Mouse (Mus musculus) hindbrain, embryonic 15.5 days (tissue): ENCODE results near the gene Prn. TPM values are rescaled to one million over a fixed set of nuclear protein-coding genes. Genes with fewer than 3 reads are reported as not detected.
A peak's percentile ranks its signal among the peaks of the same experiment; 100 is the strongest.

Experiments used
- ATAC-seq: fragments of 200-750 bp; cut with Nextera tagmentation; 2 replicates; pipeline ENCODE4 v1.8.0; 2017; ENCODE audit warnings: low read depth, moderate number of reproducible peaks, moderate TSS enrichment; ENCODE audit not compliant: low FRiP score
- H3K27ac ChIP-seq: fragments of 300-500 bp; sonication (generic); replicated peaks from 2 replicates; pipeline ENCODE4 v1.5.1; 2015; ENCODE audit warnings: mild to moderate bottlenecking, inconsistent platforms
- H3K27me3 ChIP-seq: fragments of 300-500 bp; sonication (generic); 2 replicates; pipeline ENCODE4 v1.6.1; 2015; ENCODE audit warnings: control low read depth, inconsistent platforms
- H3K36me3 ChIP-seq: fragments of 300-500 bp; sonication (generic); 2 replicates; pipeline ENCODE4 v1.6.1; 2015; ENCODE audit warnings: control low read depth, inconsistent platforms
- H3K4me1 ChIP-seq: fragments of 300-500 bp; sonication (generic); replicated peaks from 2 replicates; pipeline ENCODE4 v1.6.1; 2015; ENCODE audit warnings: control low read depth, inconsistent platforms
- H3K4me2 ChIP-seq: fragments of 300-500 bp; sonication (generic); 2 replicates; pipeline ENCODE4 v1.6.1; 2015; ENCODE audit warnings: moderate library complexity, mild to moderate bottlenecking, inconsistent platforms
- H3K4me3 ChIP-seq: fragments of 300-500 bp; sonication (generic); 2 replicates; pipeline ENCODE4 v1.5.1; 2015; ENCODE audit warnings: mild to moderate bottlenecking, inconsistent platforms
- H3K9ac ChIP-seq: fragments of 300-500 bp; sonication (generic); 2 replicates; pipeline ENCODE4 v1.6.1; 2015; ENCODE audit warnings: inconsistent platforms
- H3K9me3 ChIP-seq: fragments of 300-500 bp; sonication (generic); 2 replicates; pipeline ENCODE4 v1.6.1; 2016; ENCODE audit warnings: control low read depth, inconsistent platforms
- WGBS: fragments of 180-500 bp; shearing (Covaris S2); methylation state at CpG from one replicate; pipeline ENCODE4 v1.1.7; 2015; 5-methylcytosine and 5-hydroxymethylcytosine counted together
- polyA plus RNA-seq: library from polyadenylated mRNA; unstranded; fragments of >200 nt; fragmentation: Nextera tagmentation; extraction: Ambion mirVana; gene quantifications from 2 replicates; pipeline ENCODE4 v1.2.1, GENCODE M21; 2015

Prn gene
- polyA plus RNA-seq, 1 experiment from 2014 or later = not detected

GRCm38 (mm10) chr2:131908906-131909305 lies 851 bp upstream of the Prn start:
- Histone ChIP-seq H3K36me3 (no peaks in the 10 kb centered on the region), H3K4me3 (no peak overlapping the region), H3K4me1 (peaks cover 31% of the 10 kb centered on the region), H3K4me2 (peak overlapping the region; percentile 63; the same call in 1 of the 2 replicates), H3K9ac (no peak overlapping the region), H3K9me3 (no peaks in the 10 kb centered on the region), H3K27ac (no peak overlapping the region), H3K27me3 (no peaks in the 10 kb centered on the region)
- ATAC-seq = no peak
- 76% methylated on average over 1 of the region's 1 CpGs for WGBS

DNA sequence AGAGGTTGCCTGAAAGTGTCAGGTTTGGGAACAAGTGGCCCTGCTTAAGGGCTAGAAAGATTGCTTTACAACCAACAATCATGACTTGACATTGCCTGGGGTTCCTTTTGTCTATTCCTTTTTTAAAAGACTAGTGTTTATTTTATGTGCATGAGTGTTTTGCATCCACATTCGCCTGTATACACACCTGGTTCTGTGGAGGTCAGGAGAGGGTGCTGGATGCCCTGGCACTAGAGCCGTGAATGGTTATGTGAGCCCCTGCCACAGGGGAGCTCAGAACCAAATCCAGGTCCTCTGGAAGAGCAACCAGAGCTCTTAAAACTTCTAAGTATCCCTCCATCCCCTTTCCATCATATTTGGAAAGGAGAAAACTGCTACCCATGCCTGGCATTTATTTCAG lies 1.1 kb downstream of the Prn start:
- peak overlapping the region; percentile 63 for H3K4me2 ChIP-seq
- H3K9ac ChIP-seq = peak overlapping the region; percentile 97
- H3K36me3 ChIP-seq = peaks cover 5% of the 10 kb centered on the region
- H3K9me3 ChIP-seq = no peaks in the 10 kb centered on the region
- H3K4me3 ChIP-seq = peak overlapping the region; percentile 88
- H3K4me1 ChIP-seq = peaks cover 32% of the 10 kb centered on the region
- no peaks in the 10 kb centered on the region for H3K27me3 ChIP-seq
- peak overlapping the region; percentile 98 for H3K27ac ChIP-seq
- ATAC-seq = no peak
- WGBS = 35% methylated on average over 2 of the region's 2 CpGs

- WGBS = 25% methylated on average over 4 of the region's 4 CpGs
- Histone ChIP-seq H3K9ac (peak overlapping the region; percentile 97), H3K27ac (peak overlapping the region; percentile 98; the same call in 1 of the 2 replicates), H3K9me3 (no peaks in the 10 kb centered on the region), H3K4me3 (peak overlapping the region; percentile 88), H3K4me1 (peaks cover 32% of the 10 kb centered on the region), H3K36me3 (peaks cover 10% of the 10 kb centered on the region), H3K4me2 (peak overlapping the region; percentile 63), H3K27me3 (no peaks in the 10 kb centered on the region)
- ATAC-seq = no peak
These were observed 1.6 kb downstream of the Prn start for GRCm38 (mm10) chr2:131911341-131911740.

DNA sequence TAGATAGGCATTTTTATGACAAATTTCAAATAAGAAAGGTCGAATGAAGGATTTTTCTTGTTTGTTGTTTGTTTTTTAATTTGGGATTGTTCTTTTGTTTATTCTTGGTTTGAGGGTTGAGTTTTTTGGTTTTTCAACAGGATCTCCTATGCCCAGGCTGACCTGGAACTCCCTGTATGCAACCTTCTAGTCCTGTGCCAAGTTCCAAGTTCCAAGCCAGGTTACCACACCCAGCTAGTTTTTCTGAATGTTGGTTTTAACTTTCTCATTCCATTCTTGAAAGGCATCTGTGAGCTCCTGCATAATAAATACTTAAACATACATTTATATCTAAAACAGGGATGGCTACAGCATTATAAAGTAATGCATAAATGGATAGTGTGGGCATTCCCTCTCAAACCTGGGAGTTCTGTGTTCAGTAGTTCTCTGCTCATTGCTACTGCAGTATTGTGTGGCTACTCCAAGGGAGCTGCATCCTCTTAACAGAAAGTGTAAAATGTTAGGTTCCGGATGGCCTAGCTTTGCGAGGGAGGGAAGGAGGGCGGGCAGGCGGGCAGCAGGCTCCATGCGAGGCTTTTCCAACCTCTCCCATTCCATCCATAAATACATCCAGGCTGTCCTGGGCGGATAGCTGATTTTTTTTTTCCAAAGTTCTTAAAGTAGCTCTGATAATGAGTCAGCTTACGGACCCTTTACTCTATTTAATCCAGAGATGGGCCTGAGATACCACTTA lies 2.9 kb downstream of the Prn start:
- Histone ChIP-seq H3K4me2 (peak overlapping the region; percentile 63), H3K36me3 (peaks cover 19% of the 10 kb centered on the region), H3K27me3 (no peaks in the 10 kb centered on the region), H3K9me3 (no peaks in the 10 kb centered on the region), H3K4me1 (peaks cover 32% of the 10 kb centered on the region), H3K4me3 (no peak overlapping the region), H3K27ac (no peak overlapping the region), H3K9ac (no peak overlapping the region)
- no peak for ATAC-seq
- WGBS = 83% methylated on average over 8 of the region's 8 CpGs

DNA sequence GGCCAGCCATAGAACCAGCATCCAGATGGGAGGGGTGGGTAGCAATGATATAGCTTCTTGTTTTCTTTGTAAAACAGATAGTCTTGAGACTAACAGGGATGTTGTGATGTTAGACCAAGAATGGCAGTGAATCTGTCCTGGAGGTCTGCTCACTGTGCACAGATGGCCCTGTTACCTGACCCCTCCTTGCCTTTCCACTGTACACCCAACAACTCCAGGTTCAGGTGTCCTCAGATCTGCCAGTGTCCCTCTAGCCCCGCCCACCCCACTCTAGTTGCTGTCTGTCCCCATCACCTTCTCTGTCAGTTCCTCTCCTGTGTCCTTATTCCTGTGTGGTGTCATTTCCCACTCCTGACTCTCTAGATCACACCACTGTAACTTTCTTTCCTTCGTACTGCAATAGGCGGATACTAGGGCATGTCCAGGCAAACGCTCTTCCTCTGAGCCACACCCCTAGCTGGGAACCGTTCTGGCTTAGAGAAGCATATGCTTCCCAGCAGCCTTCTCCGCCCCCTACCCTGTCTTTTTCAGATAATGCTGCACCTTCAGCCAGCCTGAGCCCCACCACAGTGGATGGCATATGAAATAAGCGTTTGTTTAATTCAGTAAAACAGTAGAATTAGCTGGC lies 22.6 kb downstream of the Prn start:
- H3K4me2 ChIP-seq = no peak overlapping the region
- H3K4me1 ChIP-seq = peaks cover 15% of the 10 kb centered on the region
- peaks cover 14% of the 10 kb centered on the region for H3K36me3 ChIP-seq
- no peak overlapping the region for H3K9ac ChIP-seq
- ATAC-seq = no peak
- H3K4me3 ChIP-seq = no peak overlapping the region
- no peaks in the 10 kb centered on the region for H3K27me3 ChIP-seq
- no peak overlapping the region for H3K27ac ChIP-seq
- WGBS = 74% methylated on average over 7 of the region's 7 CpGs
- no peaks in the 10 kb centered on the region for H3K9me3 ChIP-seq

- ATAC-seq = no peak
- Histone ChIP-seq H3K27ac (no peak overlapping the region; the same call in 1 of the 2 replicates), H3K9ac (no peak overlapping the region)
These were observed 23.3 kb downstream of the Prn start for GRCm38 (mm10) chr2:131933013-131933412.

DNA sequence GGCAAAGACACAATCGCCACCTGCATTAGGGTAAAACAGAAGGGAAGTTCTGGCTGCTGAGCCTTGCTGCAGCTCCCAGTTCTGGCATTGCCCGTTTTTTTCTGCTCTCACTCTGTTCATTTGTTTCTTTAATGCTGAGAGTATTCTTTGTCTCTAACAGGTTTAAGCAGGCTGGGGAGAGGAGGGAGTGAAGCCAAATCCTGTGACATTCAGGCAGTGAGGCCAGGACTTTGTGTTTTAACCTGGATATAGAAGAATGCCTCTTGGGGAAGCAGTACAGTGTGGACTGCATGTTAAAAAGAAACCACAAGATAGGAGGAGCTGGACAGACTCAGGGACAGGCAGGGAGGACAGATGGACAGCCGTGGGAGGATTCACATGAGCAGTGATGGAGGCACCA lies 23.8 kb downstream of the Prn start:
- H3K9ac ChIP-seq = no peak overlapping the region
- ATAC-seq = peak; percentile 40; the same call in 1 of the 2 replicates
- H3K4me3 ChIP-seq = no peak overlapping the region
- H3K4me2 ChIP-seq = no peak overlapping the region
- H3K27me3 ChIP-seq = no peaks in the 10 kb centered on the region
- no peaks in the 10 kb centered on the region for H3K9me3 ChIP-seq
- peaks cover 19% of the 10 kb centered on the region for H3K36me3 ChIP-seq
- 67% methylated on average over 3 of the region's 3 CpGs for WGBS
- no peak overlapping the region; the same call in 1 of the 2 replicates for H3K27ac ChIP-seq
- H3K4me1 ChIP-seq = peaks cover 15% of the 10 kb centered on the region

More at GRCm38 (mm10) chr2:131933013-131933412, 23.3 kb downstream of the Prn start:
- WGBS = 46% methylated on average over 6 of the region's 6 CpGs
- Histone ChIP-seq H3K4me2 (no peak overlapping the region), H3K4me1 (peaks cover 15% of the 10 kb centered on the region), H3K27me3 (no peaks in the 10 kb centered on the region), H3K4me3 (no peak overlapping the region), H3K36me3 (peaks cover 19% of the 10 kb centered on the region), H3K9me3 (no peaks in the 10 kb centered on the region)

DNA sequence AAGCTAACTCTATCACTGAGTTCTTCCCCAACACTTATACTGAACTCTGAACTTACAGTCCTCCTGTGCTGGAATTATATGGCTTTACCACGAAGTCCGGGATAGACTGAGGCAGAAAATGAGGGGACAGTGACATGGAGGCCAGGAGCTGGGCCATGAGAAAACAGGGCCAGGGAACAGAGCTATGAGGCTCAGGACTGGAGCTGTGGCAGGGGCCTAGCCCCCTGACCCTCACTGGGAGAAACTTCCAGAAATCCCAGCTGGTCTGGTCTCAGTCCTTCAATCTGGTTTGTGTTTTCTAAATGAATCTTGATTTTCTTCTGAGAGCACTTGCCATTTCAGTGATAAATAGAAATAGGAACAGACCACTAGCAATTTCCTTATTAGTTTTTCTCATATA lies 24.5 kb downstream of the Prn start:
- Histone ChIP-seq H3K9ac (no peak overlapping the region), H3K27ac (no peak overlapping the region), H3K36me3 (peaks cover 19% of the 10 kb centered on the region), H3K4me2 (no peak overlapping the region), H3K4me3 (no peak overlapping the region), H3K4me1 (peaks cover 15% of the 10 kb centered on the region), H3K27me3 (no peaks in the 10 kb centered on the region), H3K9me3 (no peaks in the 10 kb centered on the region)
- WGBS = 92% methylated on average over 2 of the region's 2 CpGs
- ATAC-seq = no peak

DNA sequence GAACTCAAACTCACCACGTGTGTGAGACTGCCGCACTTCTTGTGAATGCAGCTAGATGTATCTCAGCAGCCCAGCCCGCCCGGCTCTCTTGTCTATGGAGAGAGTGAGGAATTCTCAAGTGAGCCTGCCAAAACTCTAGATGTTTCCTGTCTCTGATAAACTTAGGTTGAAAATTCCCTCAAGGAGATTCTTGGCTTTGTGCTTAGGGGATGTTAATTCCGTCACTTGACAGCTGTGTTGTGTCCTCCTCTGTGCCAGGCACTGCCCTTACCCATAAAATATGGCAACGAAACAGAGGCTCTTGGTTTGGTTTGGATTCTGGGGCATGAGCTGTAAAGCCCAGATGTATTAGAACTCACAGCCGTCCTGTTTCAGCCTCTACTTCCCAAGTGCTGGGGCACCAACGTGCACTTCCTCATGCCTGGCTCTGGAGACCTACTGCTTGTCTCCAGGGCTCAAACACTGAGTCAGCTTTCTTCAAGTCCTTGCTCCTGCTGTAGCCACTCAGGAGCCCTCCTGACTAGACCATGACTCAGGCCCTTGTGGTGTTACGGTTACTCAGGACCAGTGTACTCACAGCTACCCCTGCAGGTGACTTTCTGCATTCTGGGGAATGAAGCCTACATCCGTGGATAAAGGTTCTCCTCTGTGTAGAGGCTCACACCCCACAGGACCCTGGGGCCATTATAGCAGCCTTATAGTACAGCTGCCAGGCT lies 25.8 kb downstream of the Prn start:
- no peaks in the 10 kb centered on the region for H3K27me3 ChIP-seq
- H3K9me3 ChIP-seq = no peaks in the 10 kb centered on the region
- peaks cover 19% of the 10 kb centered on the region for H3K36me3 ChIP-seq
- H3K9ac ChIP-seq = no peak overlapping the region
- H3K4me1 ChIP-seq = peaks cover 15% of the 10 kb centered on the region
- 84% methylated on average over 10 of the region's 10 CpGs for WGBS
- no peak for ATAC-seq
- no peak overlapping the region for H3K27ac ChIP-seq
- no peak overlapping the region for H3K4me3 ChIP-seq
- no peak overlapping the region for H3K4me2 ChIP-seq

GRCm38 (mm10) chr2:131936410-131936809 lies 26.7 kb downstream of the Prn start:
- WGBS = 96% methylated on average over 10 of the region's 10 CpGs
- Histone ChIP-seq H3K9me3 (no peaks in the 10 kb centered on the region), H3K4me1 (peaks cover 15% of the 10 kb centered on the region), H3K9ac (no peak overlapping the region), H3K4me3 (no peak overlapping the region), H3K27ac (no peak overlapping the region), H3K27me3 (no peaks in the 10 kb centered on the region), H3K36me3 (peaks cover 16% of the 10 kb centered on the region), H3K4me2 (no peak overlapping the region)
- no peak for ATAC-seq

DNA sequence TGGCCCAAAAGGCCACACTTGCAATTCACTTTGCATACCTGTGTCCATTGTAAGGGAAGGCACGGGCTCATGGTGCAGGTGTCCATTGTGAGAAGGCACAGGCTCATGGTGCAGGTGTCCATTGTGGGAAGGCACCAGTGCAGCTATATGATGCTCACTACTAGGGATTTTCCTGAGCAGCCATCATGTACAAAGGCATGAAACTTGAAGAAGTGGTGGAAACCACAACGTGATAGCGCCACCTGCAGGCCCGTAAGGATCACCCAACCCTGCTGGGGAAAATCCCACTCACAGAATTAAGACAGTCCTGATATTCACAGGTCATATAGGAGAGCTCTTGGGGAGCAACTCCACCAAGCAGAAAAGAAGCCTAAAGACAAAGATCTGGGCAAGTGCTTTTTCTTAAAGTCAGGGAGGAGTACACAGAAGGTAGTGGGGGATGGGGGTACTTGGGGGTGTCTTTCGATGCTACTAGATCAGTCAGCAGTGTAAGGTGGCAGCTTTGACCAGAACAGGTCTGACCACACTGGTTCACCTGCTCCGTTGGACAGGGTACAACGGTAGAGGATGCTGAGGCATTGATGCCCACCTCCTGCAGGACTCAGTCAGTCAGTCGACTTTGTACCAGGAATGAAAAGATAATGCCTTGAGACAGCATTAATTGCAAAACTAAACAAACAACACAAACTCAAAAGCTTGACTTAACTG lies 29.8 kb downstream of the Prn start:
- Histone ChIP-seq H3K4me3 (no peak overlapping the region), H3K9ac (no peak overlapping the region), H3K27me3 (no peaks in the 10 kb centered on the region), H3K4me1 (no peaks in the 10 kb centered on the region), H3K9me3 (no peaks in the 10 kb centered on the region), H3K36me3 (peaks cover 16% of the 10 kb centered on the region), H3K27ac (no peak overlapping the region), H3K4me2 (no peak overlapping the region)
- ATAC-seq = peak; percentile 55; the same call in 1 of the 2 replicates
- WGBS = 43% methylated on average over 8 of the region's 8 CpGs
